Mouse (Mus musculus) lung, embryonic 14.5 days (tissue): Measurements from ENCODE around the gene Zfp319. TPM values are rescaled to one million over a fixed set of nuclear protein-coding genes. Genes with fewer than 3 reads are reported as not detected.

Experiments
- ATAC-seq: fragments of 200-750 bp; cut with Nextera tagmentation; 2 replicates; pipeline ENCODE4 v1.8.0; 2017; ENCODE audit warnings: mild to moderate bottlenecking, moderate TSS enrichment, moderate library complexity; ENCODE audit not compliant: insufficient read depth
- DNase-seq: peaks from one replicate; pipeline ENCODE4 v3.0.0-alpha.2; 2015
- H3K27ac ChIP-seq: fragments of 300-500 bp; sonication (generic); 2 replicates; pipeline ENCODE4 v1.5.1; 2014; ENCODE audit warnings: low read depth, mild to moderate bottlenecking, moderate library complexity
- H3K27me3 ChIP-seq: fragments of 300-500 bp; sonication (generic); 2 replicates; pipeline ENCODE4 v1.6.1; 2014; ENCODE audit warnings: low read length, control low read depth; ENCODE audit not compliant: insufficient read depth
- H3K36me3 ChIP-seq: fragments of 300-500 bp; sonication (generic); 2 replicates; pipeline ENCODE4 v1.6.1; 2014; ENCODE audit warnings: control low read depth; ENCODE audit not compliant: insufficient read depth
- H3K4me1 ChIP-seq: fragments of 300-500 bp; sonication (generic); 2 replicates; pipeline ENCODE4 v1.6.1; 2014; ENCODE audit warnings: antibody characterized with exemption, control low read depth; ENCODE audit not compliant: insufficient read depth
- H3K4me2 ChIP-seq: fragments of 300-500 bp; sonication (generic); 2 replicates; pipeline ENCODE4 v1.6.1; 2014; ENCODE audit warnings: mild to moderate bottlenecking
- H3K4me3 ChIP-seq: fragments of 300-500 bp; sonication (generic); 2 replicates; pipeline ENCODE4 v1.5.1; 2014; ENCODE audit warnings: low read depth, low read length
- H3K9ac ChIP-seq: fragments of 300-500 bp; sonication (generic); 2 replicates; pipeline ENCODE4 v1.6.1; 2014
- H3K9me3 ChIP-seq: fragments of 300-500 bp; sonication (generic); 2 replicates; pipeline ENCODE4 v1.6.1; 2016; ENCODE audit warnings: low read depth, low read length, control low read depth
- CTCF ChIP-seq: IDR thresholded peaks from 2 replicates; pipeline ENCODE4 v1.5.1; 2016; ENCODE audit warnings: antibody characterized with exemption, low read depth
- WGBS: fragments of 180-500 bp; shearing (Covaris S2); extraction: QIAGEN DNeasy Blood & Tissue Kit; methylation state at CpG from one replicate; pipeline ENCODE4 v1.1.7; 2014; 5-methylcytosine and 5-hydroxymethylcytosine counted together
- polyA plus RNA-seq: library from polyadenylated mRNA; unstranded; fragments of >200 nt; fragmentation: Nextera tagmentation; extraction: Ambion mirVana; gene quantifications from 2 replicates; pipeline ENCODE4 v1.2.1, GENCODE M21; 2014

Zfp319 gene
- polyA plus RNA-seq, 1 experiment from 2014 or later: 10.9 TPM

GRCm38 (mm10) chr8:95281493-95281892 is 50.3 kb downstream of the Zfp319 start:
- WGBS: 58% methylated on average over 5 of the region's 5 CpGs
- H3K27ac ChIP-seq: no peak overlapping the region
- no peak overlapping the region for H3K4me3 ChIP-seq
- no peaks in the 10 kb centered on the region for H3K27me3 ChIP-seq
- DNase-seq (no peak), ATAC-seq (no peak)
- H3K4me2 ChIP-seq: no peak overlapping the region
- H3K4me1 ChIP-seq: no peaks in the 10 kb centered on the region
- no peaks in the 10 kb centered on the region for H3K9me3 ChIP-seq
- H3K36me3 ChIP-seq: no peaks in the 10 kb centered on the region
- no peak overlapping the region for H3K9ac ChIP-seq
- TF ChIP-seq CTCF: no peak

Other genes with a start within 250 kb of the Zfp319 start
- gene Kifc3, start 129.1 kb downstream of the Zfp319 start, polyA plus RNA-seq: 17.3 and 20.7 TPM in 2 replicates
- gene Cngb1, start 25.4 kb downstream of the Zfp319 start, polyA plus RNA-seq: 0.28 and 0.69 TPM in 2 replicates
- 0.37 and 0.53 TPM in 2 replicates for gene Tepp, start 21.4 kb downstream of the Zfp319 start, polyA plus RNA-seq
- 32.1 and 34.0 TPM in 2 replicates for gene Usb1, start 334 bp upstream of the Zfp319 start, polyA plus RNA-seq
- gene Mmp15, start 20.3 kb upstream of the Zfp319 start, polyA plus RNA-seq: 22.5 and 25.6 TPM in 2 replicates
- gene Cfap20, start 102.9 kb upstream of the Zfp319 start, polyA plus RNA-seq: 162 and 169 TPM in 2 replicates
- 18.4 and 22.8 TPM in 2 replicates for gene Csnk2a2, start 158.1 kb upstream of the Zfp319 start, polyA plus RNA-seq
- 0.24 and 0.53 TPM in 2 replicates for gene Ccdc113, start 202.1 kb upstream of the Zfp319 start, polyA plus RNA-seq
- not detected in 2 replicates for gene Prss54, start 244.4 kb upstream of the Zfp319 start, polyA plus RNA-seq